Mouse (Mus musculus) WW6 (cell line): ENCODE results near the gene Gm11099.

Experiments
- DNase-seq: peaks from one replicate; pipeline ENCODE4 v3.0.0-alpha.2; 2013; ENCODE audit warnings: low read depth, low spot score

Gene Gm11099

DNA sequence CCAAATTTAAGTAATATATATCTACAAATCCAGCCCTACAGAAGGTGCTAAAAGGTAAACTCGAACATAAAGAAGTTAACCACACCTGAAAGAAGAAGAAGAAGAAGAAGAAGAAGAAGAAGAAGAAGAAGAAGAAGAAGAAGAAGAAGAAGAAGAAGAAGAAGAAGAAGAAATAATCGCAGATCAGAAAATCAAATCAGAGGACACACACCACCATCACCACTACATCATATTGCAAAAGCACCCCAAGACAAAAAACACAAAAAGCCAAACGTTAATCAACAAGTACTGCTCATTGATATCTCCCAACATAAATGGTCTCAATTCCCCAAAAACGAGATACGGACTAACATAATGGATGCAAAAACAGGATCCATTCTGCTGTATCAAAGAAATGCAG, at the start of gene Gm11099:
Gene Gm11099 (plus strand): TSS at position 301 of the 400 bp plus-strand sequence.
- no peak for DNase-seq

DNA sequence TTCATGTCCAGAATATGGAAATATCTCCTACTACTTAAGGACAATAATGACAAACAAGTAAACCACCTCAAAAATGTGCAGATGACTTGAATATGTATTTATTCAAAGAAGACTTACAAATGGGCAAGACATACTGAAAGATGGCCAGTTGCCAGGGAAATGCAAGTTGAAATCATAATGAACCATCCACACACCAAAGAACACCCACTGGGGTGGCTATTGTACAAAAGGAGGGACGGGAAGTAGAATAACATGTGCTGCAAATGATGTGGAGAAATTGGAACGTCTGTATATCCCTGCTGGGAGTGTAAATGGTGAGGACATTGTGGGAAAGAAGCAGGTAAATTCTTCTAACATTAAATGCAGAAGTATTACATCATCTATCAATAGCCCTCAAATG, 46.3 kb upstream of the Gm11099 start:
- DNase-seq: no peak

DNA sequence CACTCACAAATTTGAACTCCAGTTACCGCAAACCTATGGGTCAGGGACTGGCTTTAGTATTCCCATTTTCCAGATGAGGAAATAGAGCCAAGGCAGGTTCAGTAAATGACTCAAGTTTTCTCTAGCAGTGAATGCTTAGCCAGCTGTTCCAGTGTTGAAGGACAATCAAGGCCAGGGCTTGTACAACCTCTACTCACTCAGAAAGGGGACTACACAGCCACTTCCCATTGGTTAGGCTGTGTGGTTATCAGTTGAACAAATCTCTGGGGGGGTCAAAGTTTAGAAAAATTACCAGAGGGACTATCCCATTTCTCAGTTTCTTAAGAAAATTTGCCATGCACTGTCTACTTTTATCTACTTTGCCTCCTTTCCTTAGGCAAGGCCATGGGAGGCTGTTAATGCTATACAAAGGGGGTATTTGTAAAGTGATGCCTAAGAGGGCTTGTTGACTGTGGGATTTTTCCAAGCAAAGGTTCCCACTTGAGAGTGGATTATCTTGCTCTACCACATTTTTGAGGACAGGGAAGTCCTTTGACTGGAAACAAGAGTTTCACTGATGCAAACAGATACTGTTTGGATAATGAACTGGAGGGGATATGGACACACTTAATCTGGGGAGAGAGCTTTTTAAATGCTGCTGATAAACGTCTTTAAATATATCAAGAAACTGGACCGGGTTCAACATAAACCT, 30.2 kb upstream of the Gm11099 start:
- no peak for DNase-seq

DNA sequence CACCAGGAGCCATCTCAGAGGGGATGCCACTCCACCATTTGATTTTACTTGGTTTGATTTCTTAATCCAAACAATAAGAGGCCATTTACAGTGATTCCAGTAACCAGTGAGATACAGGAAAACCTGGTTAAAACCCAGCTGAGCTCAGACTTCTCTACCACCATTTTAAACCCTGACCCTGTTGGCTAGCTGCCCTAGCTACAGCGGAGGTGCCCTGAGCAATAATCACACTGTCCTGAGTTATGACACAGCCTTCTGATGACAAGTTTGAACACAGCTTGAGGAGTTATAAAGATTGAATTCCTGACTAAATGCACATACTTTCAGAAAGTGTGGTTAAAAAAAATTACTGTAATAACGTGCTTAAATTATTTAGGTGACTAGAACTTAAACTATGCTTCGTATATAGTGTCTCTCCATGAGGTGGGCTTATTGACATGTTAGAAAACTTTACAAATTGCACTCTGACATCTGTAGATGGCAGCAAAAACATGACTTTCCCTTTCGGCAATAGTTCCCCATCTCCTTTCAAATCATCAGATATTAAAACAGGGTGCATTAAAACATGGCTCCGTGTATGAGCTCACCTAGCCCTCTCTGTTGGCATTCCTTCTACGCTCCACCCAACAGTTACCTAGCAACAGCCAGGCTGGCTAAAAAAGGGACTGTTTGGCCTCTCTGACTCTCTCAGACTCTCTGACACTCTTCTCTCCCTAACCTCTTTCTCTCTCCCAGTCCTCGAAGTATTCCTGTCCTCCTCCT, 29.1 kb upstream of the Gm11099 start:
- no peak for DNase-seq

DNA sequence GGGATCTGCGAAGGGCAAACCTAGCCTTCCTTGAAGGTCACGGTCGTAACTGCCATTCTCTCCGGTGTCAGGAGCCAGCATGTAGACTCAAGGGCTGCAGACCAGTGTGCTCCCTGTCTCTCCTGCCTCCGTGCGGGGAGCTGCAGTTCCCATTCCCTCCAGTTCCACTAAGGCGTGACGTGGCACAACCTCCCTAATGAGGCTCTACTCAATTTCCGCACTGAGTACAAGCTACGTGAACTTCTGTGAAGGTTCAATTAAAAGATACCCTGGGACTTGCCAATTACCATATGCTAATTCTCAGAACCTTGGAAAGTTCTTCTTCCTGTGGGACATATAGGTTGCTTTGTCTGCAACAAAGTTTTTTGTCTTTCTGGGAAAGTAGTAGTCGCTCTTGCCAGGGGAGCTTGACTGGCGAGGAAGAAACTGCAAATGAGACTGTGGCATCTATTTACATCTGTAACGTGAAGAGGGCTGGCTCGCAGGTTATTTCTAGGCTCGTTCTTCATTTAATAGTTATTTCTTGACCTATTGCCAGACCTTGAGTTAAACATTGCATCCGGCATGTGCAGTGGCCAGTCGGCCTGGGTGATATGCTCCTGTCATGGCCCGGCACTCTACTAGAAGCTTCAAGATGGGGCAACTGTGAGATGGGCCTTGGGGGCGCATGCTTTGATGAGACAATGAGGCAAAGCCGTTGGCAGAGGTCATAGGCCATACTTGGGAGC, 26.8 kb upstream of the Gm11099 start:
- DNase-seq: no peak

DNA sequence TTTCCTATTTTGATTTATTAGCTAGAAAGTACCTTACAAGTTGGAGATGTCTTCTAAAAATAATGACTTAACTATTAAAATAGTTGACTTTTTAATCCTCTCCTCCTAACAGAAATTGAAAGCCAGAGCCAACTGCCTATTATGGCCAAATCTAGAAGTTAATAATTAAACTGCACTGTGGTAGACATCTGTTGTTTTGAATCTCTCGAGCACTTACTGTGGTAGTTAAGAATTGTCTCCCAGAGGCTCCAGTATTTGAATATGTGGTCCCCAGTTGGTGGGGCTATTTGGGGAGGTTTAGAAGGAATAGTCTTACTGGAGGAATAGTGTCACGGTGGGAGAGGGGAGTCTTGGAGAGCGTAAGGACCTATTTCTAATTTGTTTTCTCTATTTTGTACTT, 18.2 kb upstream of the Gm11099 start:
- DNase-seq: no peak

DNA sequence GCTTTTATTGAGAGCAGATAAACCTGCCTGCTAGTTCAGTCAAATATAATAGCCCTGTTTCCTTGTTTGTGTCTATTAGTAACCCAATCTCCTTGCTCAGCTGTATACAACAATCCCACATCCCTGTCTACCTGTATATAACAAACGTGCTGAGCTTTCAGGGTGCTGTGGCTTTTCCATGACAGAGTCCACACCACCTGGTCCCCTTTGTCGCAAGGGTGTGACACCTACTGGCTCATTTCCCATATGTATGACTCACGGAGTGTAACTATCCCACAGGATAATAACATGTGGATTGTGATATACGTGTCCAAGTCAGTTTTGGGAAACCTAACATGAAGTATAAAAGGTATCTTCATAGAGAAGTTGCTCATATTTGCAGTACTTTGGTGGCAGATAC, 16.8 kb upstream of the Gm11099 start:
- DNase-seq: no peak

DNA sequence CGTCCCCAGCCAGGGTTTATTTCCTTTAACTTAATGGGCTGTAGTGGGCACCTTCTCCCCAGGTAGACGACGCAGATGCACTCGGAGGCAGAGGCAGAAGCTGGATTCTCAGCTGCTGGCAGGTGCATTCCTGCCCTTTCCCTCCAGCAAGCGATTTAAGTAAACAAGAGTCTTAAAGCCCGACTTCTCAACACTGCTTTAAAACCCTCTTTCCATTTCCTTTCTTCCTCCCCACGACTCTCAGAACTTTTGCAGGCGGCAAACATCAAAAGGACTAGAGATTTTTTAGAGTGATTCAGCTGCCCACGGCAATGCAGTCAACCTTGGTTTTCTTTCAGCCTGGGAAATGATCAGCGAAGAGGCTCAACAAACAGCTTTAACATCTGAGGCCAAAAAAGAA, 14.7 kb upstream of the Gm11099 start:
- no peak for DNase-seq

DNA sequence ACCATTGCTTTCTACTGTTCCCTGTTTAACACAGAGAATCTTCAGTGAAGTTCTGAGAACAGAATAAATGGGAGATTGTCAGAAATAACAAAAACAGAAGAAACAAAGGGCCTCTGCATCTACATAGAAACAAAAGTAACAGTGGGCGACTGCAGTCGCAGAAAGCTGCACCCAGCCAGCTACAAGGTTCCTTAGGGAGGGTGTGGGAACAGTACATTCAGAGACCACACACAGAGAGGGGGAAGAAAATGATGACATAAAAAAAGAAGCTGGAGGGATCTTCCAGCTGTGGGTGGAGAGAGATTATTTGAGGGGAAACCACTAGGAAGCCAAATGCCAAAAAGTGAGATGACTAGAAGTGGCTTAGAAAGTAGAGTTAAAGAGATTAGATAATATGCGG, 20.6 kb downstream of the Gm11099 start:
- DNase-seq: no peak

DNA sequence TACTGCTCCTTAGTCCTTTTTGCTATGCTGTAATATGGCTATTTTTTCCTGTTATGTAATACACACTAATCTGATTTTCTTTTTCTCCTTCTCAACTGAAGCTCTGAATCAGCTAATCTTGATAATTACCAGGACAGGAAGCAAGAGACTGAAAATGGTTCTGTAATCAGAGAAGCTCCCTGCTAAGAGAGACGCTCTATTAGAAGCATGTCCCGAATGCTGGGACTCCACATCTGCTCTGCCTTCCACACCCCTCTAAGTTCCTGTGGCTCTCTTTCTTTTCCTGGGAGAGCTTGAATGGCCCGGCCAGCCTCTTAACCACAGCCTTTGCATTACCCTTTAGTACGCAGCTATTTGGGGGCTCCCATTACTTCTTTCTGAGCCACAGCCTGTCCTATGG, 45.8 kb downstream of the Gm11099 start:
- no peak for DNase-seq

DNA sequence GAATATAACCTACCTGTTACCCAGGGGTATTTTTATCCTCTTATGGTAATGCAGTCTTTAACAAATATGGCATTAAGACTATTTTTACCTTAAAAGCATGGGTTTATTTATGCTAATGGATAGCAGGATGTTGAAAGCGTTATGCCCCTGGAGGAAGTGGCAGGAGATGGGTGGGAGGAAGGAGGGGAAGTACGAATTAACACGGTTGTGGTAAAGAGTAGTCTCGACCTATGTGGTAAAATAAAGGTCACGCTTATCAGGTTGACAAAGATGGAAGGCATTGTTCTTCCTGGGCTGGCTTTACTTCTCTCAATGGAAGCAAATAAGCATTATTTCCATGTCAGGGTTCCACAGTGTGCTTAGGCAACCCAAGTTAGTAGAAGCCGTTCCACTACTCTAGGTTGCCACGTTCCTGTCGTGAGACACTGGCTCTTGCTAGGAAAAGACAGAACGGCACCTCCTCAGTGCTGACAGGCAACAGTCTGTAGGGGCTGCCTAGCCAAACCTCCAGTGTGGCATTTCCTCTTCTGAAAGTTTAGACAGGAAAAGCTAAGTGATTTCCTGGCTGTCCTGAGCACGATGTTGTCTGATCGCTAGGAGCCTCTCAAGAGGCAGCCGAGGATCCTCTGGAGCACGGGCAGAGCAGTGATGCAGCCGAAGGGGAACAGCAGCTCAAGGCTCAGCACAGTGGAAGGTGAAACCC, 47.7 kb downstream of the Gm11099 start:
- no peak for DNase-seq

DNA sequence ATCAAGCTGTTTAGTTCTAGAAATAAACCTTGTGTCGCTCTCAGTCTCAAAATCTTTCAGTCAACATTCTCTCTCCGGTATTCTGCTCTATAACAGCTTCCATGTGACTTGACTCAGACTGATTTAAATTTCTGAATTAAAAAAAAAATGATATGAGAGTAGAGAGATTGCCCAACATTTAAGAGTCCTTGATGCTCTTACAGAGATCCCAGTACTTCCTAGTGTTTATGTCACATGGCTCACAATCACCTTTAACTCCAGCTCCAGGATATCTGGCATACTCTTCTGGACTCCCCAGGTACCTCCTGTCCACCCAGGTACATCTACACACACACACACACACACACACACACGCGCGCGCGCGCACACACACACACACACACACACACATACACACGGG, 53.1 kb downstream of the Gm11099 start:
- DNase-seq: no peak

DNA sequence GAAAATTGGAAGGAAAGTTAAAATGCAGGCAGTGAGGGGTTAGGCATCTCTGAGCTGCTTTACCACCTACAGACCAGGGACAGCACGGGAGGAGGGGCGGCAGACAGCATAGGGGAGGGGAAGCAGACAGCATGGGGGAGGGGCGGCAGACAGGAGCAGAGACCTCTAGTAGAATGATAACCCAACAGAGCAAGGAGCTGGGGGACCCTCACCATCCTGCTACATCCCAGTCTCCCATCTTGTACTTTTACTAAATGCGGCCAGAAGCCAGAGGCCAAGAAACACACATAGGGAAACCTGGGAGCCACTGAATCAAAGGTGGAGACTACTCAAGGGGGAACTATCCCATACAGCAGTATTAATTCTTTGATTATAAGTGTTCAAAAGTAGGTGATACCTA, 59.1 kb downstream of the Gm11099 start:
- DNase-seq: no peak

DNA sequence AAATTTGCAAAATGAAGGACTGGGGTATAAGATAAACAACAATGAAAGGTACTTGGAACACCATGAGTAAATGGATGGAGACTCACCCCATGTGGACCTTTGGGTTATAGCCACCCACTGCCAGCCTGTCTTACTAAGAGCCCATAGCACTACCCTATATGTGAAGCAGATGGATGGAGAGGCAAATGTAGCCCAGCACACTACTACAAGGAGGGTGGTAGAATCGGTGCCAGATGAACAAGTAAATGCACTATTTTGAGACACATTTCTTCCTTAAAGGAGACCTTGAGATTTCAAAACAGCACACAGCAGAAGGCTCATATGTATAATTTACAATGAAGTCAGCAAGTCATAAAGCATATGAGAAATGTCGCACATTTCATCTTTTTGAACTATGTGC, 66.3 kb downstream of the Gm11099 start:
- no peak for DNase-seq

DNA sequence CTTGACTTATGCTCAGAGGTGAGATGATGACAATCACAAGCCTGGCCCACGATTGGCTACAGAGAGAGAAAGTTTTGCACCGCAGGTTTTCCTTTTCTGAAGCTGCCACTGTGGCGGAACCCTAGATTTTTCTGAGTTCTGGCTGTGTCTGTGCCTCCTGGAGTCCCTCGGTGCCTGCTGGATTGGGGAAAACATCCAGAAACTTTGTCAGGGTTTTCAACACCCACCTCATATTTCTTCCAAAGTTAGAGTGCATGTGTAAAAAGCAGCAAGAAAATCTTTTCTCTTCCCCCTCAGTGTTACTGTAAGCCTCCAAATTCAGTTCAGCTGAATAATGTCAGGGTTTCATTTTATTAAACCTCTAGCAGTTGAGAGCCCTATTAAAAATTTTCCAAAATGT, 82.1 kb downstream of the Gm11099 start:
- no peak for DNase-seq

DNA sequence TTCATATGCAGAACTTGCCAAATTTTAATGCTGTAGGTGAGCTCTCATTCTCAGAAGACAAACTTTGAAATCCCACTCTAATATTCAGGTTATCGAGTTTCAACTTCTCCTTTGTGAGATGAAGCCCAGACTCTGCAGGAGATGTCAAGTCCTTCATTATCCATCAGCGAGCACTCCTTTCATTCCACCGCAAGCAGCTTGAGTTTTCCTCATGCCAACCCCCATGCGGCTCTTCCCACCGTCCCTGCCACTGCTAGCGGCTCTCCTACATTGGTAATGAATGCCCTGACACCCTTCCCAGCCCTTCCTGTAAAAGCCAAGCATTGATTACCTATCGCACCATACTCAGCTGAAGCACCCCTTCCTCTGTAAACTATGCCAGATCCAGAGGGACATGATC, 89.6 kb downstream of the Gm11099 start:
- no peak for DNase-seq

DNA sequence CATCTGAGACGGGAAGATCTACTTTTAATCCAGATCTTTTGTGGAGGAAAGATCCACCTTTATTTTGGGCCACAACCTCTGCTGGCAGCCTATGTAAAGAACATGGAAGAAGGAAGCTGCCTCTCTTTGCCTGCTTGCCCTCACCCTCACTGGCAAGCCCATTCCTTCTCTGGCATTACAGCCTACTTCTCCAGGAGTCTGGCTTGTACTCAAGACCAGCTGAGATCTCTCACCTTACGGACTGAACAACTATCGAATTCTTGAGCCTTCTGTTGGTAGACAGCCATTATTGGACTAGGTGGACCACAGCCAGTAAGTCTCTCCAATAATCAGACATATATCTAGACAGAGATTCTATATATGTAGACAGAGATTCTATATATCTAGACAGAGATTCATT, 92.9 kb downstream of the Gm11099 start:
- DNase-seq: no peak

DNA sequence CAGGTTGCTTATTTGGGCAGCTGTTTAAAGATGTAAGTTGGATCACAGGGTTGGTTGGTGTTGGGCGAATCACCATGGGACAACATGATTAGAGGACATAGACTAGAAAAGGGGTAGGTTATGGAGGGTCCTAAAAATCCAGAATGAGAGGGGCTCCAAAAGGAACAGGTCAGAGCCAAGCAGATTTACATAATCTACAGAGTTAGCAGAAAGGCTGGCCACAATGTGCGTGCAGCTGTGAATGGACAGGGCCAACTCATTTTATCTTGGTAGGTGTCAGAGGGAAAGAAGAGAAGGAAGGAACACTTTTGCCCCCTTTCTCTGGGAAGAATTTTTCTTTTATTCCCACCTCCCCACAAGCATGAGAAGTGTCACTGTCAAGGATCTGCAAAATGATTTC, 97.1 kb downstream of the Gm11099 start:
- DNase-seq: no peak

DNA sequence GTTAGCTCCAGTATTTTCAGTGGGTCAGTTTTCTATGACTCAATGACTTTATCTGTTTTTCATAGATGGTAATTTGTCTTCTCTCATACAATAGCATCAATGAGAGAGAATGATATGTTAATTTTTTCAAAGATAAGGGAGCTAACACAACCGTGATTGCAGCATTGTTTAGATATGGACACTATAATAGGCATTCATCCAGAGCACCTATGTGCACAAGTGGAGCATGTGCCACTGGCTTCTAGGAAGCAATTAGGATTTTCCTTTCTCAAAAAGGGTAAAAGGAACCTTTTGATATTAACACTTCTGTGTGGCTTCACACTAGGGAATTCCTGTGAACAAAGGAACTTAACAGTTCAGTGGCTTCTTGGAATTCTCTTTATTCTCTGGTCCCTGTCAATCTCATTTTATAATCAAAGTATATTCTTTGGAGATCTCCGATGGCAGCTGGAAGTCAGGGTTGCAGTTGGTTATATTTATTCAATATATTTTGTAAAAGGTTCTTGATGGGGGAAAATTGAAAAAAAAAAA, 97.6 kb downstream of the Gm11099 start:
- no peak for DNase-seq
